Mouse (Mus musculus): Measurements from ENCODE around the gene Slc36a1. TPM values are rescaled to one million over a fixed set of nuclear protein-coding genes. Genes with fewer than 3 reads are reported as not detected.

The Slc36a1 gene
- polyA plus RNA-seq, 1 experiment from 2014 or later = 1.9 TPM

DNA sequence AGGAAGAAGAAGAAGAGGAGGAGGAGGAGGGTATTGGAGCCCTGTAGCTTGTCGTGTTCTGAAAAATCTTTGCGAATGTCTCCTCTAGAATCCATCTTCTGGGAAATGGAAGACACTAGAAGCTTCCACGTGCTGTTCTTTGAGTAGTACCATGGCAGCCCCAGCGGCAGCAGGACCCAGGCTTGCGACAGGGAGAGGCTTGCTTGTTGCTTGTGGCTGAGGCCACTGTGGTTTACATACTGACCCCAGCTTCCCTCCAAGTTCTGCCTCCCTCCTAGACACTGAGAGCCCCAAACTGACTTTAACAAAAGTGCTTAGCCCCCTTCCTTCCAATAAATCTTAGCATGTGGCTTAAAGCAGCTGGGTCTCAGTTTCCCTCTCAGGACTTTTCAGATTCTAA, 19.9 kb upstream of the Slc36a1 start:
- 88% methylated on average over 5 of the region's 5 CpGs for WGBS
- H3K4me2 ChIP-seq (ENCODE audit: low read length) = no peak overlapping the region
- H3K4me1 ChIP-seq (replicated peaks; ENCODE audit: insufficient read depth, low read length) = no peaks in the 10 kb centered on the region
- no peak for TF ChIP-seq CTCF (IDR thresholded peaks at IDR 0.05; ENCODE audit: low read depth)
- H3K9ac ChIP-seq (ENCODE audit: low read depth, low read length) = no peak overlapping the region
- DNase-seq (ENCODE audit: low spot score) (no peak), ATAC-seq (replicated peaks; ENCODE audit: low FRiP score, low read depth) (no peak)
- no peaks in the 10 kb centered on the region for H3K9me3 ChIP-seq (replicated peaks; ENCODE audit: low read length)
- no peaks in the 10 kb centered on the region for H3K36me3 ChIP-seq (ENCODE audit: insufficient read depth, low read length)
- H3K27me3 ChIP-seq (ENCODE audit: insufficient read depth, low read length) = no peaks in the 10 kb centered on the region
- H3K4me3 ChIP-seq (replicated peaks; ENCODE audit: low read depth, low read length) = no peak overlapping the region
- no peak overlapping the region for H3K27ac ChIP-seq

DNA sequence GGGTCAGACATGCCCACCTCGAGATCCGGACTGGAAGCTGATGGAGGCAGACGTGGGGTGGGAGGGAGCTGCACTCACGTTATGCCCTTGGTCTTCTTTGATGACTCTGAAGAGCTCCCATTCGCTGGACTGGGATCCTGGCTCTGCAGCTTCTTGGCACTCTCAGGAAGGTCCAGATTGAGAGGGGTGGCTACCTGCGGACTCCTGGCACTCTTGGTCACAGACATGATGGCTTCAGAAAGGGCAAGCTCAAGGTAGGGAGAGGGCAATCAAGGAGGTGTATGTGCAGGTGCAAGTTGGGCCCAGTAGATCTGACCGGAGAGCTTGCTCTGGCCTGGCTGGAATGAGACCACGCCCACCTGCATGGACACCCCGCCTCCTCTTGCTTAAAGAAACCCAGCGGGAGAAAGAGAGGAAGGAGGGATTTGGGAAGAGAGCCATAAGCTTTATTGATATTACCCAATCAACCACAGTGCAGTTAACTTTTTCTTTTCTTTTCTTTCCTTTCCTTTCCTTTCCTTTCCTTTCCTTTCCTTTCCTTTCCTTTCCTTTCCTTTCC, 19.3 kb upstream of the Slc36a1 start, which contains the start of gene Slc36a2:
TSS of gene Slc36a2 (minus strand) at position 345 of the 559 bp plus-strand sequence.
- no peaks in the 10 kb centered on the region for H3K9me3 ChIP-seq (replicated peaks; ENCODE audit: low read length)
- no peak within 1 kb of the TSS for H3K9ac ChIP-seq (ENCODE audit: low read depth, low read length)
- WGBS = 30% methylated on average over 10 of the region's 10 CpGs
- H3K27ac ChIP-seq = no peak within 1 kb of the TSS
- no peak within 1 kb of the TSS for H3K4me3 ChIP-seq (replicated peaks; ENCODE audit: low read depth, low read length)
- no peak within 1 kb of the TSS for H3K4me2 ChIP-seq (ENCODE audit: low read length)
- DNase-seq (ENCODE audit: low spot score) = peak; percentile 35
- no peaks in the 10 kb centered on the region for H3K4me1 ChIP-seq (replicated peaks; ENCODE audit: insufficient read depth, low read length)
- no peaks in the 10 kb centered on the region for H3K27me3 ChIP-seq (ENCODE audit: insufficient read depth, low read length)
- H3K36me3 ChIP-seq (ENCODE audit: insufficient read depth, low read length) = no peaks in the 10 kb centered on the region
- TF ChIP-seq CTCF (IDR thresholded peaks at IDR 0.05; ENCODE audit: low read depth) = no peak
- no peak for ATAC-seq (replicated peaks; ENCODE audit: low FRiP score, low read depth)

DNA sequence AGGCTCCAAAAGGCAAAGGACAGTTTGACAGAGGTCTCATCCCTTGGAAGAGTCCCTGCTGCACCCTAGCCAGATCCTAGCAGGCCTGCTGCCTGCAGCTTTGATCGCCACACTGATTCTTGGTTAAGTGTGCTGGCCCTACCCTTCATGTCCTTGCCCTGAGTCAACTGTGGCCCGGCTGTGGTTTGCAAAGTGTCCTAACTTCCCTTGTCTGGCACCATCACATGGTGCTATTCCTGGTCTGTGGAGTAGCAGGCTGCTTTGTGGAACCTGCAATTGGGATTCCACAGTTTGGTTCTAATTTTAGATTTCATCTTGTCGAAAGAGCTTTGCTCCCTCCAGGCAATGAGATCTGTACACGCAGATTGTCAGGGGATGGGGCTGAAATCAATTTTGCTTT, 16.9 kb upstream of the Slc36a1 start:
- H3K4me1 ChIP-seq (replicated peaks; ENCODE audit: insufficient read depth, low read length) = no peaks in the 10 kb centered on the region
- H3K27ac ChIP-seq = no peak overlapping the region
- no peak overlapping the region for H3K4me2 ChIP-seq (ENCODE audit: low read length)
- no peak overlapping the region for H3K9ac ChIP-seq (ENCODE audit: low read depth, low read length)
- no peak for TF ChIP-seq CTCF (IDR thresholded peaks at IDR 0.05; ENCODE audit: low read depth)
- H3K4me3 ChIP-seq (replicated peaks; ENCODE audit: low read depth, low read length) = no peak overlapping the region
- H3K27me3 ChIP-seq (ENCODE audit: insufficient read depth, low read length) = no peaks in the 10 kb centered on the region
- ATAC-seq (replicated peaks; ENCODE audit: low FRiP score, low read depth) (no peak), DNase-seq (ENCODE audit: low spot score) (no peak)
- H3K9me3 ChIP-seq (replicated peaks; ENCODE audit: low read length) = no peaks in the 10 kb centered on the region
- WGBS = 84% methylated on average over 4 of the region's 4 CpGs
- no peaks in the 10 kb centered on the region for H3K36me3 ChIP-seq (ENCODE audit: insufficient read depth, low read length)

DNA sequence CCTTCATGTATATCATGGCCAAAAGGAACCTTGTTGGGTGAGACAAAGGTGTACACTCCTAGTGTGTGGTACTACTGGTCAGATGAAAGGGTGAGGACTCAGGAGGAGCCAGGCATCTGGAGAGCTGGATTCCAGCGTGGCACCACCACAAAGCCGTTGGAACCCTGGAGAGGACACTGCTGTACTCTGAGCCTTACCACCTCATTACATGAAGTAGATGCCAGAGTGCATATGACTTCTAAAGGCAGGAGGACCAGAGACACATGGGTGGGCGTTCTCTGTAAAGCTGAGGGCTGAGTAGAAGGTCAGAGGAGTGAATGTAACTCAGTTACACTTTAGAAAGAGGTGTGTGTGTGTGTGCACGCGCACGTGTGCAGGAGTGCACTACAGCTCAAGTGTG, 16.4 kb upstream of the Slc36a1 start:
- no peak overlapping the region for H3K4me3 ChIP-seq (replicated peaks; ENCODE audit: low read depth, low read length)
- H3K27me3 ChIP-seq (ENCODE audit: insufficient read depth, low read length) = no peaks in the 10 kb centered on the region
- H3K9ac ChIP-seq (ENCODE audit: low read depth, low read length) = no peak overlapping the region
- 87% methylated on average over 6 of the region's 6 CpGs for WGBS
- ATAC-seq (replicated peaks; ENCODE audit: low FRiP score, low read depth) (no peak), DNase-seq (ENCODE audit: low spot score) (no peak)
- H3K9me3 ChIP-seq (replicated peaks; ENCODE audit: low read length) = no peaks in the 10 kb centered on the region
- no peaks in the 10 kb centered on the region for H3K36me3 ChIP-seq (ENCODE audit: insufficient read depth, low read length)
- no peak overlapping the region for H3K27ac ChIP-seq
- no peaks in the 10 kb centered on the region for H3K4me1 ChIP-seq (replicated peaks; ENCODE audit: insufficient read depth, low read length)
- no peak overlapping the region for H3K4me2 ChIP-seq (ENCODE audit: low read length)
- no peak for TF ChIP-seq CTCF (IDR thresholded peaks at IDR 0.05; ENCODE audit: low read depth)

DNA sequence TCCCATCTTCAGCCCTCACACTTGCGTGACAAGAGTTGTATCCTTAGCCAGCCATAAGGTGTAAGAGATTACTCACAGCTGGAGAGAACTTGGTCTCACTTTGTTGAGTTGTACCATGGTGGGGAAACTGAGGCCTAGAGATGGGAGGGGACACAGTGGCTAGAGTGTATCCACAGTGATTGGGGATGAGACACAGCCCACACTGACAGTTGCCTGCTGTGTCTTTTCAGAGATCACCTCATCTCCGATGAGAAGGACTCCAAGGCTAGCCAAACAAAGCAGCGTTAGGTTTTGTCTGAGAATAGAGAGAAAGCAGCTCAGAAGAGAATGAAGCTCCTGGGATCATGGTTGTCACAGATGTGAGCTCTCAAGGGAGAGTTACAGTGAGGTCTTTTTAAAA, 13.9 kb upstream of the Slc36a1 start:
- DNase-seq (ENCODE audit: low spot score) (no peak), ATAC-seq (replicated peaks; ENCODE audit: low FRiP score, low read depth) (no peak)
- Histone ChIP-seq H3K4me2 (ENCODE audit: low read length) (no peak overlapping the region), H3K4me1 (replicated peaks; ENCODE audit: insufficient read depth, low read length) (no peaks in the 10 kb centered on the region), H3K9ac (ENCODE audit: low read depth, low read length) (no peak overlapping the region), H3K4me3 (replicated peaks; ENCODE audit: low read depth, low read length) (no peak overlapping the region), H3K27me3 (ENCODE audit: insufficient read depth, low read length) (no peaks in the 10 kb centered on the region), H3K36me3 (ENCODE audit: insufficient read depth, low read length) (no peaks in the 10 kb centered on the region), H3K27ac (no peak overlapping the region), H3K9me3 (replicated peaks; ENCODE audit: low read length) (no peaks in the 10 kb centered on the region)
- no peak for TF ChIP-seq CTCF (IDR thresholded peaks at IDR 0.05; ENCODE audit: low read depth)
- 87% methylated on average over 3 of the region's 3 CpGs for WGBS

DNA sequence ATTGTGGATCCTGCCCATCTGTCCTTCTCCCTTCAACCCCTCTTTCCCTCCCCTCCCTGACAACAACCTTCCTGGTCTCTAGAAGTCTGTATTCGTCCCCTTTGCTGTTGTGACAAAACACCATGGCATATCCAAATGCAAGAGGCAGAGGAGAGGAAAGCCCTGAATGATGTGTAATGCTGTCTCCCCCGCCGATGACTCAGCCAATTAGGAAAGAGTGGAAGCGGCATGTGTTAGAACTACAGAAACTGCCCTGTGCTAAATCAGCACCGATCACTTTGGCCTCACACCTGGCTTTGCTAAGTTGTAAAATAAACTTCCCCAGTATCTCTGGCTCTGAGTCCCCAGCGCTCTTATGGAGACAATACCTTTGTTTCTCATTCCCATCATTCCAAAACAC, 7.1 kb upstream of the Slc36a1 start:
- Histone ChIP-seq H3K27ac (no peak overlapping the region), H3K36me3 (ENCODE audit: insufficient read depth, low read length) (no peaks in the 10 kb centered on the region), H3K4me3 (replicated peaks; ENCODE audit: low read depth, low read length) (no peak overlapping the region), H3K9me3 (replicated peaks; ENCODE audit: low read length) (no peaks in the 10 kb centered on the region), H3K4me2 (ENCODE audit: low read length) (no peak overlapping the region), H3K9ac (ENCODE audit: low read depth, low read length) (no peak overlapping the region), H3K4me1 (replicated peaks; ENCODE audit: insufficient read depth, low read length) (no peaks in the 10 kb centered on the region), H3K27me3 (ENCODE audit: insufficient read depth, low read length) (no peaks in the 10 kb centered on the region)
- TF ChIP-seq CTCF (IDR thresholded peaks at IDR 0.05; ENCODE audit: low read depth) = no peak
- DNase-seq (ENCODE audit: low spot score) (no peak), ATAC-seq (replicated peaks; ENCODE audit: low FRiP score, low read depth) (no peak)
- 55% methylated on average over 6 of the region's 6 CpGs for WGBS
